14 mouse cellular contexts compared by ENCODE assay signal in the genomic region with DNA sequence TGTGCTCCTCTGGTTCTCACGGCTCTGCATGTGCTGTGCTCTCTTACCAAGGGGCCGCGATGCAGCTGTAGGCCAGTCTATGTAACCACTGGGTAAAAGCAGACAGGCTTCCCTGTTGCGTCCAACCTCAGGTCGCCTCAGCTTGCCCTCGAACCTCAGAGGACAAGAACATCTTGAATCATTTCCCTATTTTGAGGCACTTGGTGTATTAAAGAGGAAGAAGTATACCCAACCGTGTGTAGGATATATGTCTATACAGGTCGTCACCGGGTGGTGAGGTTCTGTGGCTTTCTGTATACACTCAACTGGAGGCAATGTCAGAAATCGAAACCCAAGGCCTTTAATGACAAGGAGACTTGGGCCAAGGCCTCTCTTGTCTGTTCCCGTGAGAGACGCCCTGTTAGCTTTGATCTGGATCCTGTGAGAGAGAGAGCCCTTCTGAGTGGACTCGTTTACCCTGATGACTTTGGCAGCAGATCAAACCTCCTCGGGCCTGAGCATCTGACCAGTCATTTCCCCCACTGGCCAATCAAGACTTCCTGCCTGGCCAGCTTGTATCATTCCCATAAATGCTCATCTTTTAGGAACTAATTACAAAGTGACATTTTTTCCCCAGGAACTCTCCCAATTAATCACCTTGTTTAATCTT.
DNase-seq lines count a peak whose midpoint lies in the region; ATAC-seq and TF ChIP-seq lines count a peak whose summit lies in the region.
"Had no signal": no experiment of that assay in that cellular context is flagged by ENCODE, and none has a peak within 500 bp of the region (broad histone marks: within the 10 kb centered on the region; RNA-seq: fewer than 3 reads in every experiment).

No protein-coding gene starts in this region.

- ATAC-seq in lung, embryonic 14.5 days (ENCODE audit: insufficient read depth): peak; percentile 54
- no peak for ATAC-seq in forebrain, embryonic 12.5 days (ENCODE audit: low FRiP score)
- ATAC-seq: liver, postnatal 0 days had no signal

- no peak overlapping the region for H3K4me3 ChIP-seq in CH12.LX (replicated peaks in 1 of 3; ENCODE audit: low read depth in 2 of 3, low read length in 2 of 3, poor library complexity in 1 of 3)
- no peak overlapping the region for H3K4me3 ChIP-seq in brown adipose tissue, adult 24 weeks (ENCODE audit: insufficient read depth, low read depth, low read length)
- H3K4me3 ChIP-seq in lung, embryonic 14.5 days (ENCODE audit: low read depth, low read length): no peak overlapping the region
- H3K4me3 ChIP-seq in forebrain, embryonic 12.5 days (replicated peaks): no peak overlapping the region
- H3K4me3 ChIP-seq: hindbrain, embryonic 15.5 days; neural tube, embryonic 12.5 days had no signal

- H3K4me1 ChIP-seq in CH12.LX (ENCODE audit: control insufficient read depth in 1 of 2, insufficient read depth in 2 of 2): peaks cover 2 to 25% of the 10 kb centered on the region in 2 experiments; a peak in 2 of 4 replicates
- H3K4me1 ChIP-seq in brown adipose tissue, adult 24 weeks (ENCODE audit: control insufficient read depth, insufficient read depth, insufficient read length, low read length): peaks cover 16% of the 10 kb centered on the region; the same call in 1 of the 2 replicates
- H3K4me1 ChIP-seq in lung, embryonic 14.5 days (ENCODE audit: insufficient read depth): peaks cover 4% of the 10 kb centered on the region
- H3K4me1 ChIP-seq in forebrain, embryonic 12.5 days: peaks cover 11% of the 10 kb centered on the region
- H3K4me1 ChIP-seq: neural tube, embryonic 12.5 days had no signal

- dilution Hi-C loops in CH12.LX (cut with MboI; ENCODE audit: extremely low pct_ligation_motif_present, extremely low pct_unique_long_range_greater_than_20kb, low sequenced_read_pairs): no loop called here

- H3K4me2 ChIP-seq in CH12.LX (ENCODE audit: insufficient read depth, low read depth, poor library complexity, severe bottlenecking): peak overlapping the region; percentile 10; the same call in 1 of the 2 replicates
- no peak overlapping the region for H3K4me2 ChIP-seq in lung, embryonic 14.5 days
- no peak overlapping the region for H3K4me2 ChIP-seq in forebrain, embryonic 12.5 days
- H3K4me2 ChIP-seq: hindbrain, embryonic 15.5 days; neural tube, embryonic 12.5 days had no signal

- TF ChIP-seq RAD21 in CH12.LX (IDR thresholded peaks at IDR 0.05; ENCODE audit: low read depth, low read length): no peak

- peak; percentile 25; the same call in 1 of the 2 replicates for TF ChIP-seq EP300 in CH12.LX (IDR thresholded peaks at IDR 0.05; ENCODE audit: low read length)

- no peak overlapping the region for H3K9ac ChIP-seq in CH12.LX (ENCODE audit: insufficient read depth, low read depth)
- no peak overlapping the region for H3K9ac ChIP-seq in lung, embryonic 14.5 days
- no peak overlapping the region for H3K9ac ChIP-seq in forebrain, embryonic 12.5 days
- H3K9ac ChIP-seq: hindbrain, embryonic 15.5 days; liver, postnatal 0 days; neural tube, embryonic 12.5 days had no signal

- no peaks in the 10 kb centered on the region for H3K27me3 ChIP-seq in CH12.LX (replicated peaks)
- H3K27me3 ChIP-seq in lung, embryonic 14.5 days (ENCODE audit: insufficient read depth, low read length): no peaks in the 10 kb centered on the region
- no peaks in the 10 kb centered on the region for H3K27me3 ChIP-seq in forebrain, embryonic 12.5 days
- H3K27me3 ChIP-seq: hindbrain, embryonic 15.5 days; neural tube, embryonic 12.5 days had no signal

- intact Hi-C loops in heart, postnatal 36 days (cut with DNase I): no loop called here

- DNase-seq in heart, adult 8-10 months (ENCODE audit: low spot score): peak; percentile 45
- DNase-seq in heart, postnatal 36 days: no peak
- peak; percentile 52 for DNase-seq in CH12.LX (ENCODE audit: extremely low read depth)
- DNase-seq in lung, embryonic 14.5 days: peak; percentile 73
- DNase-seq in right cerebral cortex, postnatal 4 days: no peak
- no peak for DNase-seq in layer of hippocampus, postnatal 10 days (ENCODE audit: low spot score in 2 of 2)
- DNase-seq: embryo, embryonic 11 days; layer of hippocampus, postnatal 36 days; liver, postnatal 0 days; thymus, postnatal 36 days had no signal

- no peaks in the 10 kb centered on the region for H3K9me3 ChIP-seq in CH12.LX (replicated peaks; ENCODE audit: low read length)
- H3K9me3 ChIP-seq in lung, embryonic 14.5 days (ENCODE audit: low read depth, low read length): no peaks in the 10 kb centered on the region
- H3K9me3 ChIP-seq in forebrain, embryonic 12.5 days: no peaks in the 10 kb centered on the region
- H3K9me3 ChIP-seq: hindbrain, embryonic 15.5 days; neural tube, embryonic 12.5 days had no signal

- in situ Hi-C loops in CH12.LX (cut with MboI; ENCODE audit: low pct_ligation_motif_present, low pct_unique_long_range_greater_than_20kb, low sequenced_read_pairs): no loop called here

- H3K36me3 ChIP-seq in CH12.LX (replicated peaks in 1 of 2; ENCODE audit: control insufficient read depth in 1 of 2, insufficient read depth in 1 of 2, low read length in 1 of 2): no peaks in the 10 kb centered on the region
- H3K36me3 ChIP-seq in lung, embryonic 14.5 days (ENCODE audit: insufficient read depth): no peaks in the 10 kb centered on the region
- H3K36me3 ChIP-seq in forebrain, embryonic 12.5 days (replicated peaks): no peaks in the 10 kb centered on the region
- H3K36me3 ChIP-seq: hindbrain, embryonic 15.5 days; neural tube, embryonic 12.5 days had no signal

- TF ChIP-seq CTCF in CH12.LX (conservative IDR thresholded peaks at IDR 0.05 in 1 of 2, IDR thresholded peaks at IDR 0.05 in 1 of 2; ENCODE audit: low read depth in 2 of 2, low read length in 2 of 2): no peak
- no peak for TF ChIP-seq CTCF in lung, embryonic 14.5 days (IDR thresholded peaks at IDR 0.05; ENCODE audit: low read depth)

- no peaks in the 10 kb centered on the region for H3K79me2 ChIP-seq in CH12.LX (replicated peaks; ENCODE audit: control insufficient read depth, extremely low read depth, insufficient read depth, poor library complexity, severe bottlenecking)

- H3K27ac ChIP-seq in CH12.LX (ENCODE audit: insufficient read depth, low read depth): no peak overlapping the region
- H3K27ac ChIP-seq in brown adipose tissue, adult 24 weeks (replicated peaks; ENCODE audit: low read depth, low read length): peak overlapping the region; percentile 62; the same call in 1 of the 2 replicates
- peak overlapping the region; percentile 7; the same call in 1 of the 2 replicates for H3K27ac ChIP-seq in lung, embryonic 14.5 days (ENCODE audit: low read depth)
- no peak overlapping the region for H3K27ac ChIP-seq in forebrain, embryonic 12.5 days
- H3K27ac ChIP-seq: hindbrain, embryonic 15.5 days; neural tube, embryonic 12.5 days had no signal

- TF ChIP-seq POLR2A in CH12.LX (IDR thresholded peaks at IDR 0.05; ENCODE audit: low read depth, low read length): no peak

- WGBS in lung, embryonic 14.5 days: 56% methylated on average over 14 of the region's 14 CpGs
- WGBS in forebrain, embryonic 12.5 days: 84% methylated on average over 14 of the region's 14 CpGs

TF ChIP-seq in CH12.LX, 34 proteins besides CTCF, POLR2A, EP300 and RAD21:
- TF ChIP-seq MEF2A (IDR thresholded peaks at IDR 0.05; ENCODE audit: borderline replicate concordance, low read depth, low read length) (no peak), GABPA (IDR thresholded peaks at IDR 0.05; ENCODE audit: insufficient replicate concordance, low read depth, low read length) (no peak), ETS1 (conservative IDR thresholded peaks at IDR 0.05; ENCODE audit: low read depth, low read length) (no peak)

Comparison
In these comparisons a context has a peak if more than half of its experiments do, and no peak if none do; other contexts are left out.
1. DNase-seq: peak in heart, adult 8-10 months (single experiment), CH12.LX (single experiment) and lung, embryonic 14.5 days (single experiment); none in heart, postnatal 36 days (0 of 2), right cerebral cortex, postnatal 4 days (single experiment) and layer of hippocampus, postnatal 10 days (0 of 2).
2. H3K27ac ChIP-seq: peak in brown adipose tissue, adult 24 weeks (single experiment) and lung, embryonic 14.5 days (single experiment); none in CH12.LX (single experiment) and forebrain, embryonic 12.5 days (single experiment).